ENCODE assay signal across 7 mouse cellular contexts in the genomic region with DNA sequence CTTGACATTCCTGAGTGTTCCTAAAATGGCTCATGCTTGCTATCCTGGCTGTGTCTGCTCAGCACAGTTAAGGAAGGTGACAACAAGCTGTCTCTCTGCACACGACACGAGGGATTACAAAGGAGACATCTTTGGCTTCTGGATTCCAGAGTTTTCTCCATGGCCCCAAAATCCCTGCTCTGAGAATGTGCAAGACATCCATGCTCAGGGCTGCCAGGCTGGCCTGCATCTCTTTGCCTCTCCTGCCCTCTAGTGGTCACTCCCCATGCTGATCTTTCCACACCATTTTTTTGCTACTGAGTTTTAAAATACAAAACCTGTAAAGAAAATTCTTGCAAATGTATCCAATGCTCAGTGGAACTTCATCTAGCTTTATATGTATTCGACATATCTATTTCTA. TPM values are rescaled to one million over a fixed set of nuclear protein-coding genes. Genes with fewer than 3 reads are reported as not detected.
DNase-seq lines count a peak whose midpoint lies in the region; ATAC-seq and TF ChIP-seq lines count a peak whose summit lies in the region.

No protein-coding gene starts in this region.

- POLR2A ChIA-PET in Patski (lab: Charles Lee) = interaction anchor here (1.1 kb wide), 1 partner anchor 53 kb away, joined by 3 read pairs; no protein-coding TSS in a partner anchor

- H3K9me3 ChIP-seq in hindbrain, postnatal 0 days (ENCODE audit: low read length) = no peaks in the 10 kb centered on the region
- H3K9me3 ChIP-seq in midbrain, embryonic 13.5 days = no peaks in the 10 kb centered on the region; the same call in 1 of the 2 replicates

- no peak for DNase-seq in Patski (ENCODE audit: low read depth, low spot score)
- DNase-seq in cerebellum, adult 11-12 months = peak; percentile 37
- DNase-seq in hindbrain, postnatal 0 days (ENCODE audit: low spot score) = peak; percentile 90
- DNase-seq in left cerebral cortex, adult 8-10 months (ENCODE audit: low spot score in 2 of 2) = peak; percentile 44 to 54
- DNase-seq in spleen, postnatal 10 days (ENCODE audit: low spot score in 2 of 2) = peak; percentile 27 to 77

- TF ChIP-seq CTCF in Patski (IDR thresholded peaks at IDR 0.05) = peak; percentile 96
- TF ChIP-seq CTCF in hindbrain, postnatal 0 days (IDR thresholded peaks at IDR 0.05; ENCODE audit: low read depth) = peak; percentile 94

- 2% methylated on average over 3 of the region's 3 CpGs for WGBS in hindbrain, postnatal 0 days
- 1% methylated on average over 3 of the region's 3 CpGs for WGBS in midbrain, embryonic 13.5 days

- H3K36me3 ChIP-seq in hindbrain, postnatal 0 days (ENCODE audit: insufficient read depth, low read length) = no peaks in the 10 kb centered on the region
- no peaks in the 10 kb centered on the region for H3K36me3 ChIP-seq in midbrain, embryonic 13.5 days

- H3K27me3 ChIP-seq in Patski = no peaks in the 10 kb centered on the region
- H3K27me3 ChIP-seq in hindbrain, postnatal 0 days (ENCODE audit: insufficient read depth, low read length) = no peaks in the 10 kb centered on the region
- no peaks in the 10 kb centered on the region for H3K27me3 ChIP-seq in midbrain, embryonic 13.5 days

- H3K4me2 ChIP-seq in hindbrain, postnatal 0 days (ENCODE audit: low read depth, low read length) = no peak overlapping the region
- no peak overlapping the region for H3K4me2 ChIP-seq in midbrain, embryonic 13.5 days (replicated peaks)

- in situ Hi-C loops in Patski (cut with MboI; ENCODE audit: low pct_unique_long_range_greater_than_20kb) = loop anchor here (5.0 kb wide), 2 partner anchors 791 to 946 kb away; no protein-coding TSS in a partner anchor

- CTCF ChIA-PET in Patski (lab: Charles Lee) = interaction anchor here (0.7 to 2.8 kb wide), 27 partner anchors 11 to 1007 kb away, joined by 3 to 25 read pairs (median 4); a partner anchor contains a TSS

- no peak overlapping the region for H3K4me3 ChIP-seq in hindbrain, postnatal 0 days (ENCODE audit: low read length)
- H3K4me3 ChIP-seq in midbrain, embryonic 13.5 days (replicated peaks) = no peak overlapping the region

- 0 out of 2 replicates have a peak, but pooled peaks cover 3% of the 10 kb centered on the region for H3K4me1 ChIP-seq in hindbrain, postnatal 0 days (ENCODE audit: insufficient read depth, low read length)
- peaks cover 14% of the 10 kb centered on the region for H3K4me1 ChIP-seq in midbrain, embryonic 13.5 days (replicated peaks)

- no peak for ATAC-seq in Patski
- ATAC-seq in frontal cortex, adult (ENCODE audit: low TSS enrichment) = peak; percentile 82
- ATAC-seq in hindbrain, postnatal 0 days = peak; percentile 78
- ATAC-seq in midbrain, embryonic 13.5 days = peak; percentile 45; the same call in 1 of the 2 replicates

- no peak overlapping the region for H3K27ac ChIP-seq in hindbrain, postnatal 0 days
- H3K27ac ChIP-seq in midbrain, embryonic 13.5 days = no peak overlapping the region

- H3K9ac ChIP-seq in hindbrain, postnatal 0 days (replicated peaks; ENCODE audit: low read length) = no peak overlapping the region
- H3K9ac ChIP-seq in midbrain, embryonic 13.5 days (replicated peaks) = no peak overlapping the region

RNA-seq across cellular contexts. Expression of a gene that starts 23.5 kb away (rescaled TPM):
- polyA plus RNA-seq in Patski (2021) = 0.51 TPM
- 2.0 and 7.2 TPM in 2 replicates for total RNA-seq in hindbrain, postnatal 0 days (2014; rRNA removed)
- 3.9 and 5.5 TPM in 2 replicates for polyA plus RNA-seq in hindbrain, postnatal 0 days (2015; fragmentation: Nextera tagmentation; extraction: Ambion mirVana)
- total RNA-seq in left cerebral cortex, adult 8-10 months (2022) = 1 to 10 TPM; 1.3 to 2.3 (median 2.0) TPM
- not detected in 2 replicates for polyA plus RNA-seq in midbrain, embryonic 13.5 days (2015; fragmentation: Nextera tagmentation; extraction: Ambion mirVana)

RNA-seq across cellular contexts. Expression of a gene that starts 34.4 kb away (rescaled TPM):
- 63.7 TPM for polyA plus RNA-seq in Patski (2021)
- total RNA-seq in hindbrain, postnatal 0 days (2014; rRNA removed) = 87.2 and 112 TPM in 2 replicates
- polyA plus RNA-seq in hindbrain, postnatal 0 days (2015; fragmentation: Nextera tagmentation; extraction: Ambion mirVana) = 103 and 106 TPM in 2 replicates
- 100 to 1,000 TPM; 169 to 194 (median 186) TPM for total RNA-seq in left cerebral cortex, adult 8-10 months (2022)
- 61.1 and 69.6 TPM in 2 replicates for polyA plus RNA-seq in midbrain, embryonic 13.5 days (2015; fragmentation: Nextera tagmentation; extraction: Ambion mirVana)
